Mouse (Mus musculus): ENCODE measurements around the gene Syn3. TPM values are rescaled to one million over a fixed set of nuclear protein-coding genes. Genes with fewer than 3 reads are reported as not detected.

Gene Syn3
- polyA plus RNA-seq, 1 experiment = 0.75 TPM

- Histone ChIP-seq H3K27me3 (ENCODE audit: control insufficient read depth, insufficient read depth, low read length) (no peaks in the 10 kb centered on the region), H3K27ac (ENCODE audit: insufficient read depth, low read depth, low read length) (no peak overlapping the region), H3K36me3 (ENCODE audit: control insufficient read depth, insufficient read depth, low read length) (no peaks in the 10 kb centered on the region), H3K4me1 (ENCODE audit: control insufficient read depth, insufficient read depth, insufficient read length, low read length) (no peaks in the 10 kb centered on the region), H3K4me3 (ENCODE audit: low read depth, low read length) (no peak overlapping the region)
- 63% methylated on average over 5 of the region's 5 CpGs for WGBS
- TF ChIP-seq POLR2A (IDR thresholded peaks at IDR 0.05; ENCODE audit: low read depth, low read length) (no peak), CTCF (IDR thresholded peaks at IDR 0.05; ENCODE audit: extremely low read depth, insufficient read length, insufficient replicate concordance, low read depth, low read length) (no peak)
These were observed 384.3 kb downstream of the Syn3 start for GRCm38 (mm10) chr10:86114431-86114848.

DNA sequence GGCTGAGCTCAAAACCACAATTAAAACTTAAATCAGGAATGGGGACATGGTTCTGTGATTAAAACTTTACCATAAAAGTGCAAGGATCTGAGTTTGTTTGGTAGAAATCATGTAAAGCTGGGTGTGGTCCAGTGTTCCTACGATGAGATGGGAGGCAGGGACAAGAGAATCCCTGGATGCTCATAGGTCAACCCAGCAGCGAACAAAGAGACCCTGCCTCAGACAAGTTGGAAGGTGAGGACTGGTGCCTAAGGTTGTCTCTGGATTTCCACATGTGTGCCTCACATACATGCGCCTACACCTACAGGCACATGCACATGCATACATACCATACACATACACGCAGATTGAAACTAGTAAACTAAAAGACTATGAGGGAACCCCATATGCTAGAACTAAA, 389.9 kb downstream of the Syn3 start:
- TF ChIP-seq CTCF (IDR thresholded peaks at IDR 0.05; ENCODE audit: extremely low read depth, insufficient read length, insufficient replicate concordance, low read depth, low read length) = no peak
- TF ChIP-seq POLR2A (IDR thresholded peaks at IDR 0.05; ENCODE audit: low read depth, low read length) = no peak
- Histone ChIP-seq H3K27me3 (ENCODE audit: control insufficient read depth, insufficient read depth, low read length) (no peaks in the 10 kb centered on the region), H3K4me1 (ENCODE audit: control insufficient read depth, insufficient read depth, insufficient read length, low read length) (no peaks in the 10 kb centered on the region), H3K27ac (ENCODE audit: insufficient read depth, low read depth, low read length) (no peak overlapping the region), H3K36me3 (ENCODE audit: control insufficient read depth, insufficient read depth, low read length) (no peaks in the 10 kb centered on the region), H3K4me3 (ENCODE audit: low read depth, low read length) (no peak overlapping the region)
- WGBS = 86% methylated on average over 4 of the region's 4 CpGs

DNA sequence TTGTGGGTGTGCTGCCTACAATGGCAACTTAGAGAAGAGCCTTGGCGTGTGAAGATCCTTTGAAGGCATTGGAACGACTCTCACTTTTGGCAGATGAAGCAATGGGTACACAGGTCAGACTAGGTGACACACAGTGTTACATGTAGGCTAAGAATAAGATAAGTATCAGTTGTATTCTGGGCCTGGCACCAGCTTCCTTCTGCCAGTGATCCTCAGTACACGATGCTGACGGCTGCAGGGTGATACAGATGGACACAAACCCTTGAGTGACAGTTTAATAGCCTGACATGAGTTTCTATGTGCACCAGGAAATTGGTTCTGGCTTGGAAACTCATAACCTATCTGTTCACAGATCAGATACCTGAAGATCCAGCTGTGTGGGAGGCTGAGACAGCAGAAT, 391.0 kb downstream of the Syn3 start:
- Histone ChIP-seq H3K4me1 (ENCODE audit: control insufficient read depth, insufficient read depth, insufficient read length, low read length) (no peaks in the 10 kb centered on the region), H3K4me3 (ENCODE audit: low read depth, low read length) (no peak overlapping the region), H3K36me3 (ENCODE audit: control insufficient read depth, insufficient read depth, low read length) (no peaks in the 10 kb centered on the region), H3K27ac (ENCODE audit: insufficient read depth, low read depth, low read length) (no peak overlapping the region), H3K27me3 (ENCODE audit: control insufficient read depth, insufficient read depth, low read length) (no peaks in the 10 kb centered on the region)
- no peak for TF ChIP-seq POLR2A (IDR thresholded peaks at IDR 0.05; ENCODE audit: low read depth, low read length)
- 61% methylated on average over 4 of the region's 4 CpGs for WGBS

- no peak overlapping the region for H3K27ac ChIP-seq (ENCODE audit: insufficient read depth, low read depth, low read length)
These were observed 394.7 kb downstream of the Syn3 start for GRCm38 (mm10) chr10:86103976-86104375.

GRCm38 (mm10) chr10:86100281-86100851, 398.3 kb downstream of the Syn3 start:
- TF ChIP-seq POLR2A (IDR thresholded peaks at IDR 0.05; ENCODE audit: low read depth, low read length) (no peak), CTCF (IDR thresholded peaks at IDR 0.05; ENCODE audit: extremely low read depth, insufficient read length, insufficient replicate concordance, low read depth, low read length) (no peak)
- WGBS = 72% methylated on average over 3 of the region's 3 CpGs

More at GRCm38 (mm10) chr10:86103976-86104375, 394.7 kb downstream of the Syn3 start:
- TF ChIP-seq CTCF (IDR thresholded peaks at IDR 0.05; ENCODE audit: extremely low read depth, insufficient read length, insufficient replicate concordance, low read depth, low read length) (no peak), POLR2A (IDR thresholded peaks at IDR 0.05; ENCODE audit: low read depth, low read length) (no peak)
- H3K27me3 ChIP-seq (ENCODE audit: control insufficient read depth, insufficient read depth, low read length) = no peaks in the 10 kb centered on the region
- H3K4me1 ChIP-seq (ENCODE audit: control insufficient read depth, insufficient read depth, insufficient read length, low read length) = no peaks in the 10 kb centered on the region
- H3K4me3 ChIP-seq (ENCODE audit: low read depth, low read length) = no peak overlapping the region
- no peaks in the 10 kb centered on the region for H3K36me3 ChIP-seq (ENCODE audit: control insufficient read depth, insufficient read depth, low read length)

DNA sequence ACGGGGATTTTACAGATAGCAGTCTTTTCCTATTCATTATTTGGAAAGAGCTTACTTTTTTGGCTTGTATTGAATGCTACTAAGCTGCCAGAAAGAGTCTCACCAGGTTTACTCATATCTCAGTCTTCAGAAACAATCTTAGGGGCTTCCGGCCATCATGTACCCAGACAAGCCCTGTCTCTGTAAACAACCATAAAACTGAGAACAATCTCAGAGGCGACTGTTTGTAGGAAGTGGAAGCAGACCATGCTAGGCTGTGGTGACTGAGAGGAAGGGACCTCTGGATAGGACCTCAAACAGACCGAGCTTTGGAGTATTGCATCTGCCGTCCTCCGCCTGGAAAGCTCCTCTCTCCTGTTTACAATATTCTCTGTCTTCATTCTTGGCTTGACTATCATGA, 400.3 kb downstream of the Syn3 start:
- H3K4me3 ChIP-seq (ENCODE audit: low read depth, low read length) = no peak overlapping the region
- no peaks in the 10 kb centered on the region for H3K36me3 ChIP-seq (ENCODE audit: control insufficient read depth, insufficient read depth, low read length)
- H3K4me1 ChIP-seq (ENCODE audit: control insufficient read depth, insufficient read depth, insufficient read length, low read length) = no peaks in the 10 kb centered on the region
- H3K27me3 ChIP-seq (ENCODE audit: control insufficient read depth, insufficient read depth, low read length) = no peaks in the 10 kb centered on the region
- no peak overlapping the region for H3K27ac ChIP-seq (ENCODE audit: insufficient read depth, low read depth, low read length)
- TF ChIP-seq CTCF (IDR thresholded peaks at IDR 0.05; ENCODE audit: extremely low read depth, insufficient read length, insufficient replicate concordance, low read depth, low read length) (no peak), POLR2A (IDR thresholded peaks at IDR 0.05; ENCODE audit: low read depth, low read length) (no peak)
- WGBS = 64% methylated on average over 6 of the region's 6 CpGs

More at GRCm38 (mm10) chr10:86100281-86100851, 398.3 kb downstream of the Syn3 start:
- Histone ChIP-seq H3K4me1 (ENCODE audit: control insufficient read depth, insufficient read depth, insufficient read length, low read length) (no peaks in the 10 kb centered on the region), H3K36me3 (ENCODE audit: control insufficient read depth, insufficient read depth, low read length) (no peaks in the 10 kb centered on the region), H3K27me3 (ENCODE audit: control insufficient read depth, insufficient read depth, low read length) (no peaks in the 10 kb centered on the region), H3K4me3 (ENCODE audit: low read depth, low read length) (no peak overlapping the region), H3K27ac (ENCODE audit: insufficient read depth, low read depth, low read length) (no peak overlapping the region)

DNA sequence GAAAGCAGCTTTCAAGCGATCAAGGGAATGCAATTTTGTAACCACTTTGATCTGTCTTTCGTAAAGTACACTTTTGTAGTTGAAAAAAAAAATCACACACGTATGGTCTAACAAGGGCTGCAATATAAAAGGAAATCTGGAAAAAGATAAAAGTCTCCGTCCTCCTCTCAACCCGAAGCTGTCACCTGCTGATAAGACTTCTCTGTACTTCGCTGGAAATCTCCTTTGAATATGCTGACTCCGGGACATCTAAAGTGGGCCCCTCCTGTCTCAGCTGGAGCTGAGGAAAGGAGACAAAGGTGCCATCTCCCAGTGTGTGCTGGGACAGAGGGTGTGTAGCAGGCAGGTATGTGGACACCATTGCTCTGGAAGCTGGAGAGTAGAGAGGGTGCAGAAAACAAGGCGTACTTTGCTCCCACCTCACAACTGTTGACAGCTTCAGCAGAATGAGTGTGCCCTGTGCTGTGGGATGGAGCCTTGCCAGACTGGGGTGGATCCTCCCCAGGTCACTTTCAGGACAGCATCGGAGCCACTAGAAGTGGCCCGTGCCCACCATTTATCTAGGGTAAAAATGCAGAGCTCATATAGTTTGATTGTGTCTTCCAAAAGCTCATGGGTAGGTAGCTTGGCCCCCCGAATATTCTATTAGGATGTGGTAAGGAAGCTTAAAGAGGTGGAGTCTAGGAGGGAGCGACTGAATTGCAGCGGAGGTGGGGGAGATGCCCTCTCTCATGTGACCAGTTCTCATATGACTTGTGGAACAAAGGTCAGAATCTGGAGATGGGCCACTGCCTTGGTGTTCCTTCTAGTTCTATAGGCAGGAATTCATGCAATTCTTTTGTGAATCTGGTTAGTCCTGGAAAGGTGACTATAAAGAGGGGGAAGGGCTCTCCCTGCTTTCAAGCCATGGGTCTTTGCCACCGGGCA, 405.3 kb downstream of the Syn3 start:
- H3K27ac ChIP-seq (ENCODE audit: insufficient read depth, low read depth, low read length) = no peak overlapping the region
- TF ChIP-seq CTCF (IDR thresholded peaks at IDR 0.05; ENCODE audit: extremely low read depth, insufficient read length, insufficient replicate concordance, low read depth, low read length) (no peak), POLR2A (IDR thresholded peaks at IDR 0.05; ENCODE audit: low read depth, low read length) (no peak)
- no peak overlapping the region for H3K4me3 ChIP-seq (ENCODE audit: low read depth, low read length)
- H3K4me1 ChIP-seq (ENCODE audit: control insufficient read depth, insufficient read depth, insufficient read length, low read length) = no peaks in the 10 kb centered on the region
- no peaks in the 10 kb centered on the region; the same call in 1 of the 2 replicates for H3K27me3 ChIP-seq (ENCODE audit: control insufficient read depth, insufficient read depth, low read length)
- WGBS = 39% methylated on average over 14 of the region's 14 CpGs
- no peaks in the 10 kb centered on the region for H3K36me3 ChIP-seq (ENCODE audit: control insufficient read depth, insufficient read depth, low read length)

Data from small intestine, adult 2 months (tissue).